Mouse (Mus musculus) kidney, embryonic 15.5 days (tissue): ENCODE data around the gene Cd3eap. TPM values are rescaled to one million over a fixed set of nuclear protein-coding genes. Genes with fewer than 3 reads are reported as not detected.

Experiments used
- ATAC-seq: fragments of 200-750 bp; cut with Nextera tagmentation; replicated peaks from 2 replicates; pipeline ENCODE4 v1.8.0; 2017; ENCODE audit warnings: moderate TSS enrichment; ENCODE audit not compliant: low FRiP score
- H3K27ac ChIP-seq: fragments of 300-500 bp; sonication (generic); 2 replicates; pipeline ENCODE4 v1.5.1; 2015; ENCODE audit warnings: mild to moderate bottlenecking, inconsistent platforms
- H3K27me3 ChIP-seq: fragments of 300-500 bp; sonication (generic); 2 replicates; pipeline ENCODE4 v1.6.1; 2015; ENCODE audit warnings: inconsistent platforms
- H3K36me3 ChIP-seq: fragments of 300-500 bp; sonication (generic); 2 replicates; pipeline ENCODE4 v1.6.1; 2015; ENCODE audit warnings: inconsistent platforms
- H3K4me1 ChIP-seq: fragments of 300-500 bp; sonication (generic); 2 replicates; pipeline ENCODE4 v1.6.1; 2015; ENCODE audit warnings: inconsistent platforms
- H3K4me2 ChIP-seq: fragments of 300-500 bp; sonication (generic); 2 replicates; pipeline ENCODE4 v1.6.1; 2015; ENCODE audit warnings: moderate library complexity, mild to moderate bottlenecking, inconsistent platforms
- H3K4me3 ChIP-seq: fragments of 300-500 bp; sonication (generic); replicated peaks from 2 replicates; pipeline ENCODE4 v1.5.1; 2015; ENCODE audit warnings: mild to moderate bottlenecking, inconsistent platforms
- H3K9ac ChIP-seq: fragments of 300-500 bp; sonication (generic); 2 replicates; pipeline ENCODE4 v1.6.1; 2015; ENCODE audit warnings: mild to moderate bottlenecking, inconsistent platforms
- H3K9me3 ChIP-seq: fragments of 300-500 bp; sonication (generic); replicated peaks from 2 replicates; pipeline ENCODE4 v1.6.1; 2016; ENCODE audit warnings: inconsistent platforms
- WGBS: fragments of 180-500 bp; shearing (Covaris S2); methylation state at CpG from one replicate; pipeline ENCODE4 v1.1.7; 2015; ENCODE audit warnings: mixed read lengths; 5-methylcytosine and 5-hydroxymethylcytosine counted together
- polyA plus RNA-seq: library from polyadenylated mRNA; unstranded; fragments of >200 nt; fragmentation: Nextera tagmentation; extraction: Ambion mirVana; gene quantifications from 2 replicates; pipeline ENCODE4 v1.2.1, GENCODE M21; 2015

Cd3eap gene
- polyA plus RNA-seq, result 27.0 and 28.3 TPM in 2 replicates

DNA sequence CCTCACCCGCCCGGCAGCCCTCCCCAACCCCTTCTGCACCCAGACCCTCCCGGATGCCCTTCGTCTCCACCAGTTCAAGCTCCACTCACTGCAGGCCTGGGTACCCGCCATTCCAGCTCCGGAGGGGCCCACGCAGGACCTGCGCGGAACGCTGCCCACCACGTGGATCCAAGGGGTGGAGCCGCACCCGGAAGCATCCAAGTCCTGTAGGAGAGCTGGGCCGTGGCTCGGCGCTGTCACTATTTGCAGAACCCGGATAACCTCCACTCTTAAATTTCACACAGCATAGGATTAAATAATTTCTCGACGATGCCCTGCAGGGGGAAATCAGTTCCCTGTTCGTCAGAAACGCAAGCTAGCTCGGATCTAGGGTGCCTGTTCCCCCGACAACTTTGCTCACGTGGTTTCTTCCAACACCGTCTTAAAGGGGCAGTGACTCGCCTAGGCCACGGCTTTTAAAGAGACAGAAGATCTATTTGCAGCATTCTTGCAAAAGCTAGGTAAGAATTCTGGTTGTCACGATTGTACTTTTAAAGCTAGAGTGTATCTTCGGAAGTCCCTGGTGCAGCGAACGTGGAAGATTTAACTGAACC is at the start of gene Cd3eap, which contains the start of gene Ppp1r13l:
Cd3eap (minus strand) TSS at position 185 of the 593 bp plus-strand sequence.
Ppp1r13l (plus strand) TSS at position 451 of the 593 bp plus-strand sequence.
- WGBS, result under 1% methylated on average over 31 of the region's 31 CpGs
- Histone ChIP-seq H3K9me3 (no peaks in the 10 kb centered on the region), H3K9ac (peak within 1 kb of the TSS; percentile 56), H3K4me3 (peak within 1 kb of the TSS; percentile 86), H3K36me3 (peaks cover 37% of the 10 kb centered on the region), H3K4me1 (peaks cover 54% of the 10 kb centered on the region), H3K27ac (peak within 1 kb of the TSS; percentile 81), H3K4me2 (peak within 1 kb of the TSS; percentile 99), H3K27me3 (0 out of 2 replicates have a peak, but pooled peaks cover 7% of the 10 kb centered on the region)
- ATAC-seq, result peak; percentile 63

DNA sequence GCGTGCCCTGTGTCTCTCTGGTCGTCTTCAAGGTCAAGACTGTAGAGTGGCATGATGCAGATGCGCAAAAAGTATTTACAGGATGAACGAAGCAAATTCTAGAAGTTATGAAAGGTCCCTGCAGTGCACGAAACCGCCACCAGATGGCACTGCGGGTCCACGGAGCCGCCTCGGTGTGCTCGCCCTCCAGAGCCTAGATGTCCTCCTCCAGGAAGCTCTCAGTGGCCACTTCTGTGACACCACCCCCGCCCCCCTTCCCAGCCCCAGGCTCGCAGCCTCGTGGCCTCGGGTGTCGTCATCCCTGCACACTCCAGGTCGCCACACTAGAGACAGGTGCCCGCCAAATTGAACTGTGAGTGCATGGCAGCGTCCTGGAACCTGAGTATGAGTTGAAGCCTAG is 46.1 kb upstream of the Cd3eap start:
- peak; percentile 59; the same call in 1 of the 2 replicates for ATAC-seq
- H3K9ac ChIP-seq, result no peak overlapping the region
- H3K27me3 ChIP-seq, result peaks cover 52% of the 10 kb centered on the region
- no peak overlapping the region for H3K27ac ChIP-seq
- peaks cover 5% of the 10 kb centered on the region; the same call in 1 of the 2 replicates for H3K9me3 ChIP-seq
- H3K36me3 ChIP-seq, result no peaks in the 10 kb centered on the region
- H3K4me1 ChIP-seq, result peaks cover 21% of the 10 kb centered on the region
- WGBS, result 2% methylated on average over 19 of the region's 19 CpGs
- 0 out of 2 replicates have a peak overlapping the region, but pooled peaks have one; percentile 4 for H3K4me3 ChIP-seq
- H3K4me2 ChIP-seq, result peak overlapping the region; percentile 43

GRCm38 (mm10) chr7:19404476-19404875 is 45.2 kb upstream of the Cd3eap start, which contains the start of gene Ckm:
TSS of gene Ckm (plus strand) at chr7:19404776.
- H3K27me3 ChIP-seq, result peaks cover 58% of the 10 kb centered on the region
- WGBS, result 44% methylated on average over 7 of the region's 7 CpGs
- peak within 1 kb of the TSS; percentile 67 for H3K4me3 ChIP-seq
- peaks cover 5% of the 10 kb centered on the region; the same call in 1 of the 2 replicates for H3K9me3 ChIP-seq
- H3K9ac ChIP-seq, result peak within 1 kb of the TSS; percentile 58
- no peak for ATAC-seq
- peaks cover 21% of the 10 kb centered on the region for H3K4me1 ChIP-seq
- H3K4me2 ChIP-seq, result peak within 1 kb of the TSS; percentile 98
- H3K27ac ChIP-seq, result no peak within 1 kb of the TSS
- no peaks in the 10 kb centered on the region for H3K36me3 ChIP-seq

DNA sequence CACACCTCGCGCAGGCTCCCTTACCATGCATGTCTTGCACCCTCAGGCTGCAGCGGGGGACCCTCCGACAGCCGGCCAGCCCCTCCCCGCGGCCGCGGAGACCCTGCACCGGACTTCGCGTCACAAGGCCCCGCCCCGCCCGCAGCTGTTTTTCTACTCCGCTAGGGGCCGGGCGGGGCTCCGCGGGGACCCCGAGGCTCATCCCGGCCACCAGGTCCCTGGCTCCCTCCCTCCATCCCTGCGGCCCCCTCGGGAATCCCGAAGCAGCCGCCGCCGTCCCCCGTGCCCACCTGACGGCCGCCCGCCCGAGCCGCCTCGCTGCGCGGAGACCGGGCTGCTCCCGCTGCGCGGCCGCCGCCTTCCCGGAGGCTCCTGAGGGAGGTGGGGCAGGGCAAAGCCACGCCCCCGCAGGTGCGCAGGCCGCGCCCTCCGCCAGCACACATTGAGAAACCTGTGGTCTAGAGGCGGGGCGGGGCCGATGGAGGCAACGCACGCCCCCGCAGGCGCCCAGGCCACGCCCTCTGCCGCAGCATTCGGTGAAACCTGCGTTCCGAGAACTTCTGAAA is 44.5 kb upstream of the Cd3eap start, which contains the start of gene Klc3:
Klc3 (minus strand) TSS at position 374 of the 566 bp plus-strand sequence.
- 1% methylated on average over 62 of the region's 62 CpGs for WGBS
- H3K36me3 ChIP-seq, result no peaks in the 10 kb centered on the region
- H3K4me2 ChIP-seq, result peak within 1 kb of the TSS; percentile 98
- peak; percentile 50 for ATAC-seq
- H3K27me3 ChIP-seq, result peaks cover 64% of the 10 kb centered on the region
- H3K27ac ChIP-seq, result no peak within 1 kb of the TSS
- H3K4me3 ChIP-seq, result peak within 1 kb of the TSS; percentile 67
- peaks cover 25% of the 10 kb centered on the region for H3K4me1 ChIP-seq
- H3K9me3 ChIP-seq, result peaks cover 5% of the 10 kb centered on the region; the same call in 1 of the 2 replicates
- H3K9ac ChIP-seq, result peak within 1 kb of the TSS; percentile 58

DNA sequence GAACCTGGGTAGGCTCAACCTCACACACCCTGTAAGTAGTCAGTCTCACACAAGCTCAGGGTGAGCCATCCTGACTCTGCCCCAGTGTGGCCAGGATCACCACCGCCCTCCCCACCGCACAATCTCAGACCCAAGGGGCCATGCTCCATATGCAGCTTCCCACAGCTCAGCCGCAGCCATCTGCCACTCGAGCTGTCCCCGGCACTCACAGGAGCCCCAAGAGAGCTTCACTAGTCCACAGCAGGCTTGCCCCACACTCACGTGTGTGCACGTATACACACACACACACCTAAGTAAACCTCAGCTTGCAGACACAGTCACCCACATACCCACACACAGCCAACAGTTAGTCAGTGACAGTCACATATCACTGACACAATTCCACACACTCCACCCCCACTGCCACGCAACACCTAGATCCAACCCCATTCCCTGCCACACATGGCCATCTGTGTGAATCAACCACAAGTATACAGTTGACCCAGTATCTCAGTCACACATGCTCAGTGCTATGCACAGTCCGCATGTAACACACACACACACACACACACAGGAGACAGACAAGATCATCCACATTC is 43.3 kb upstream of the Cd3eap start:
- no peak for ATAC-seq
- WGBS, result 81% methylated on average over 9 of the region's 9 CpGs
- Histone ChIP-seq H3K4me1 (peaks cover 25% of the 10 kb centered on the region), H3K9ac (no peak overlapping the region), H3K4me2 (no peak overlapping the region), H3K27me3 (peaks cover 64% of the 10 kb centered on the region), H3K27ac (no peak overlapping the region), H3K9me3 (peaks cover 5% of the 10 kb centered on the region; the same call in 1 of the 2 replicates), H3K36me3 (no peaks in the 10 kb centered on the region), H3K4me3 (no peak overlapping the region)

- H3K9me3 ChIP-seq, result peaks cover 5% of the 10 kb centered on the region; the same call in 1 of the 2 replicates
- no peak for ATAC-seq
Measured at GRCm38 (mm10) chr7:19400946-19401345, 41.7 kb upstream of the Cd3eap start.

DNA sequence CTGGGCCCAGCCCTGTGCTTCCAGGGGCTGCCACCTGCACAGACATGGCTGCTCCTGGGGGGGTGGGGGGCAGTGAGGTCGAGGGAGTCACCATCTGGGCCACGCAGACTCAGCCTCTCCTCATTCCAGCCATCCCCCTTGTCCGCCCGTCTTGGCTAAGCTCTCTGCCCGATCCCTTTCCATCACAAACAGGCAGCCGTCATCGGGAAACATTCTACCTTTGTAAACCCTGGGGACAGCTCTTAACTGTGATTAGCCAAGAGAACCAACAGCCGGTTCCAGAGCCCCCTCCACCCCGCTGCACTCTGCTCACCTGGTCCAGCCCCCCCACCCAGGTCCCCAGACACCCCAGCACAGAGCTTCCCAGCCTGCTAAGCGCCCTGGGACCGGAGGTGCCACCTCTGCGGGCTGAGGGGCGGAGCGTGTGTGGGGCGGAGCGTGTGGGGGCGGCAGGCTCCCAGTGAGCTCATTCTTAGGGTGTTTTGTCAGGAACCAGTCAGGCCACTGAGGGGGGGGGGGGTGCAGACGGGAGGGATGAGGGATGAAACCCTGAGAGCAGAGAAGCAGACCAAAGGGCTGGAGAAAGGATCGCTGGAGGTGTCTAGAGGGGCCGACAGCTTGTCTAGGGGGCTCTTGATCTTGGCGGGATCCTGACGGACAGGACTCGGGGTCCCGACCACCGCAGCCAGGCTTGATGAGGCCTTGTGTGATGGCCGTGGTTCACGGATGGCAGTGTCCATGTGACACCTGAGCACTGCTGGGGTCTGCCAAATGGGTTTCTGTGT is 40.4 kb upstream of the Cd3eap start:
- peak; percentile 40; the same call in 1 of the 2 replicates for ATAC-seq
- peak overlapping the region; percentile 35 for H3K9ac ChIP-seq
- H3K9me3 ChIP-seq, result peaks cover 5% of the 10 kb centered on the region; the same call in 1 of the 2 replicates
- WGBS, result 2% methylated on average over 27 of the region's 27 CpGs
- H3K4me3 ChIP-seq, result peak overlapping the region; percentile 41
- H3K4me1 ChIP-seq, result peaks cover 25% of the 10 kb centered on the region
- H3K4me2 ChIP-seq, result peak overlapping the region; percentile 71
- 0 out of 2 replicates have a peak overlapping the region, but pooled peaks have one; percentile 18 for H3K27ac ChIP-seq
- H3K36me3 ChIP-seq, result peaks cover 13% of the 10 kb centered on the region
- H3K27me3 ChIP-seq, result peaks cover 48% of the 10 kb centered on the region

More at GRCm38 (mm10) chr7:19400946-19401345, 41.7 kb upstream of the Cd3eap start:
- Histone ChIP-seq H3K4me1 (peaks cover 25% of the 10 kb centered on the region), H3K36me3 (peaks cover 2% of the 10 kb centered on the region), H3K9ac (no peak overlapping the region), H3K27me3 (peaks cover 54% of the 10 kb centered on the region), H3K27ac (no peak overlapping the region), H3K4me3 (no peak overlapping the region), H3K4me2 (no peak overlapping the region)
- 83% methylated on average over 4 of the region's 4 CpGs for WGBS

DNA sequence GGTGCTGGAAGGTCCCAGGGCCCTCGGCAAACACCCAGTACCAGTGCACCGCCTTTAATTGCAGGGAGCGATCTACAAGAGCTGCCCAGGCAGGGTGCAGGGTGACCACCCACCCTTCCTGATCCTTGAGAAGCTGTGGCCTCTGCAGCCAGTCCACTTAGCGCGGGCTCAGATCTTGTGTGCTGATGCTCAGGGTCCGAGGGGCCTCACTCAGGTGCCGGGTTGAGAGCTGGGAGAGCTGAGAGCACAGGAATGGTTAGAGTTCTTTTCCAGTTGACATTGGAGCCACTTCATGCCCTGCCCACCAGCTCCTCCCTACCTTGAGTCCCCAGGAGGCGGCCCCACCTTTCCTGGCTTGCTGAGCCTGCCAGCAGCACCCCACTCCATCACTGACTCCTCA is 35.2 kb upstream of the Cd3eap start:
- ATAC-seq, result no peak
- Histone ChIP-seq H3K4me1 (peaks cover 5% of the 10 kb centered on the region), H3K36me3 (peaks cover 65% of the 10 kb centered on the region), H3K9me3 (no peaks in the 10 kb centered on the region), H3K4me2 (no peak overlapping the region), H3K9ac (no peak overlapping the region), H3K27ac (no peak overlapping the region), H3K27me3 (peaks cover 6% of the 10 kb centered on the region; the same call in 1 of the 2 replicates), H3K4me3 (no peak overlapping the region)
- WGBS, result 88% methylated on average over 8 of the region's 8 CpGs

GRCm38 (mm10) chr7:19388699-19389413 is 29.6 kb upstream of the Cd3eap start:
- H3K9me3 ChIP-seq, result no peaks in the 10 kb centered on the region
- no peak for ATAC-seq
- no peak overlapping the region for H3K4me3 ChIP-seq
- no peak overlapping the region for H3K4me2 ChIP-seq
- H3K9ac ChIP-seq, result no peak overlapping the region
- 0 out of 2 replicates have a peak, but pooled peaks cover under 1% of the 10 kb centered on the region for H3K4me1 ChIP-seq
- no peak overlapping the region for H3K27ac ChIP-seq
- no peaks in the 10 kb centered on the region for H3K27me3 ChIP-seq
- WGBS, result 77% methylated on average over 9 of the region's 10 CpGs
- H3K36me3 ChIP-seq, result peaks cover 99% of the 10 kb centered on the region

DNA sequence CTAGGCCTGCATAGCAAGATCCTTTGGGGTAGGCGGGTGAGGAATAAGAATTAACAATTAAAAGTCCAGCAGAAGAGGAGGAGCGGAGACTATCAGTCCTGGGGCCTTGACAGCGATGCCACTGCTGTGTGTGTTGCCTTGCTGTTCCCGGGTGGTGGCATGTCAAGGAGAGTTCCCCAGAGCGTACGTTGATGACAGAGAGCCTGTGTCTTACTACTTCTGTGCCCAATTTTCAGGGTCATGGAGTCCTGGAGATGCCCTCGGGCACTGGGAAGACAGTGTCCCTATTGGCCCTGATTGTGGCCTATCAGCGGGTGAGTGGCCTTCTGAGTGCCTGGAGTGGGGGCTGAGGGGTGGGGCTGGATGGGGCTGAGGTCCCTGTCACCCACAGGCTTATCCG is 24.4 kb upstream of the Cd3eap start:
- H3K9me3 ChIP-seq, result no peaks in the 10 kb centered on the region
- H3K9ac ChIP-seq, result no peak overlapping the region
- H3K27me3 ChIP-seq, result no peaks in the 10 kb centered on the region
- 92% methylated on average over 9 of the region's 9 CpGs for WGBS
- H3K4me3 ChIP-seq, result 0 out of 2 replicates have a peak overlapping the region, but pooled peaks have one; percentile 73
- H3K27ac ChIP-seq, result no peak overlapping the region
- H3K4me2 ChIP-seq, result peak overlapping the region; percentile 80; the same call in 1 of the 2 replicates
- no peak for ATAC-seq
- peaks cover 50% of the 10 kb centered on the region for H3K36me3 ChIP-seq
- H3K4me1 ChIP-seq, result peaks cover 16% of the 10 kb centered on the region

GRCm38 (mm10) chr7:19382166-19382541 is 22.9 kb upstream of the Cd3eap start:
- no peaks in the 10 kb centered on the region for H3K9me3 ChIP-seq
- H3K9ac ChIP-seq, result peak overlapping the region; percentile 66
- peak overlapping the region; percentile 14; the same call in 1 of the 2 replicates for H3K27ac ChIP-seq
- H3K4me1 ChIP-seq, result peaks cover 16% of the 10 kb centered on the region
- H3K36me3 ChIP-seq, result peaks cover 35% of the 10 kb centered on the region
- ATAC-seq, result peak; percentile 66
- WGBS, result under 1% methylated on average over 28 of the region's 37 CpGs
- peak overlapping the region; percentile 80 for H3K4me2 ChIP-seq
- H3K4me3 ChIP-seq, result peak overlapping the region; percentile 73
- no peaks in the 10 kb centered on the region for H3K27me3 ChIP-seq
